Mouse (Mus musculus): ENCODE results near the gene Mdga2.

- TF ChIP-seq MAX (IDR thresholded peaks at IDR 0.05; ENCODE audit: low read depth), result no peak
- TF ChIP-seq TCF12 (IDR thresholded peaks at IDR 0.05; ENCODE audit: insufficient read depth, poor library complexity, severe bottlenecking), result no peak
- no peak for TF ChIP-seq POLR2A (IDR thresholded peaks at IDR 0.05; ENCODE audit: insufficient read length, low read depth)
- no peak for TF ChIP-seq POLR2AphosphoS2 (IDR thresholded peaks at IDR 0.05; ENCODE audit: insufficient read length, low read depth)
- no peak for TF ChIP-seq USF1 (IDR thresholded peaks at IDR 0.05; ENCODE audit: low read depth)
- TF ChIP-seq E2F4 (IDR thresholded peaks at IDR 0.05; ENCODE audit: insufficient read depth), result no peak
- no peak for TF ChIP-seq REST (IDR thresholded peaks at IDR 0.05; ENCODE audit: insufficient read depth, insufficient read length)
- TF ChIP-seq CEBPB (IDR thresholded peaks at IDR 0.05; ENCODE audit: insufficient read depth, poor library complexity, severe bottlenecking), result no peak
- TF ChIP-seq MYOG (IDR thresholded peaks at IDR 0.05; ENCODE audit: control insufficient read depth in 1 of 3, insufficient read depth in 1 of 3, insufficient read length in 2 of 3, low read depth in 2 of 3), result no peak
Measured at GRCm38 (mm10) chr12:67153077-67153476, 69.3 kb downstream of the Mdga2 start.

All from myocyte (in vitro differentiated cells).